Mouse (Mus musculus) hindbrain, embryonic 15.5 days (tissue): ENCODE data around the gene Dcbld2. TPM values are rescaled to one million over a fixed set of nuclear protein-coding genes. Genes with fewer than 3 reads are reported as not detected.
A peak's percentile ranks its signal among the peaks of the same experiment; 100 is the strongest.

Experiments
- ATAC-seq: fragments of 200-750 bp; cut with Nextera tagmentation; 2 replicates; pipeline ENCODE4 v1.8.0; 2017; ENCODE audit warnings: low read depth, moderate number of reproducible peaks, moderate TSS enrichment; ENCODE audit not compliant: low FRiP score
- H3K27ac ChIP-seq: fragments of 300-500 bp; sonication (generic); replicated peaks from 2 replicates; pipeline ENCODE4 v1.5.1; 2015; ENCODE audit warnings: mild to moderate bottlenecking, inconsistent platforms
- H3K27me3 ChIP-seq: fragments of 300-500 bp; sonication (generic); 2 replicates; pipeline ENCODE4 v1.6.1; 2015; ENCODE audit warnings: control low read depth, inconsistent platforms
- H3K36me3 ChIP-seq: fragments of 300-500 bp; sonication (generic); 2 replicates; pipeline ENCODE4 v1.6.1; 2015; ENCODE audit warnings: control low read depth, inconsistent platforms
- H3K4me1 ChIP-seq: fragments of 300-500 bp; sonication (generic); replicated peaks from 2 replicates; pipeline ENCODE4 v1.6.1; 2015; ENCODE audit warnings: control low read depth, inconsistent platforms
- H3K4me2 ChIP-seq: fragments of 300-500 bp; sonication (generic); 2 replicates; pipeline ENCODE4 v1.6.1; 2015; ENCODE audit warnings: moderate library complexity, mild to moderate bottlenecking, inconsistent platforms
- H3K4me3 ChIP-seq: fragments of 300-500 bp; sonication (generic); 2 replicates; pipeline ENCODE4 v1.5.1; 2015; ENCODE audit warnings: mild to moderate bottlenecking, inconsistent platforms
- H3K9ac ChIP-seq: fragments of 300-500 bp; sonication (generic); 2 replicates; pipeline ENCODE4 v1.6.1; 2015; ENCODE audit warnings: inconsistent platforms
- H3K9me3 ChIP-seq: fragments of 300-500 bp; sonication (generic); 2 replicates; pipeline ENCODE4 v1.6.1; 2016; ENCODE audit warnings: control low read depth, inconsistent platforms
- WGBS: fragments of 180-500 bp; shearing (Covaris S2); methylation state at CpG from one replicate; pipeline ENCODE4 v1.1.7; 2015; 5-methylcytosine and 5-hydroxymethylcytosine counted together
- polyA plus RNA-seq: library from polyadenylated mRNA; unstranded; fragments of >200 nt; fragmentation: Nextera tagmentation; extraction: Ambion mirVana; gene quantifications from 2 replicates; pipeline ENCODE4 v1.2.1, GENCODE M21; 2015

Gene Dcbld2
- 8.1 and 8.2 TPM in 2 replicates for polyA plus RNA-seq

- ATAC-seq = peak; percentile 100
- Histone ChIP-seq H3K9me3 (no peaks in the 10 kb centered on the region), H3K27ac (peak within 1 kb of the TSS; percentile 88), H3K27me3 (no peaks in the 10 kb centered on the region), H3K4me3 (peak within 1 kb of the TSS; percentile 92), H3K4me2 (peak within 1 kb of the TSS; percentile 77), H3K4me1 (peaks cover 19% of the 10 kb centered on the region), H3K36me3 (no peaks in the 10 kb centered on the region), H3K9ac (peak within 1 kb of the TSS; percentile 75)
- under 1% methylated on average over 32 of the region's 32 CpGs for WGBS
These were observed at the start of gene Dcbld2 for GRCm38 (mm10) chr16:58408062-58408486. Dcbld2 (plus strand) TSS chr16:58408443.

- ATAC-seq = no peak
- no peaks in the 10 kb centered on the region for H3K36me3 ChIP-seq
These were observed 31.1 kb upstream of the Dcbld2 start for GRCm38 (mm10) chr16:58377170-58377569.

GRCm38 (mm10) chr16:58377756-58378503 lies 30.3 kb upstream of the Dcbld2 start:
- no peak overlapping the region for H3K4me3 ChIP-seq
- no peak overlapping the region for H3K9ac ChIP-seq
- no peaks in the 10 kb centered on the region for H3K36me3 ChIP-seq
- H3K27ac ChIP-seq = no peak overlapping the region
- H3K4me1 ChIP-seq = no peaks in the 10 kb centered on the region
- 69% methylated on average over 13 of the region's 13 CpGs for WGBS
- no peaks in the 10 kb centered on the region for H3K27me3 ChIP-seq
- no peak for ATAC-seq
- H3K9me3 ChIP-seq = no peaks in the 10 kb centered on the region
- no peak overlapping the region for H3K4me2 ChIP-seq

More at GRCm38 (mm10) chr16:58377170-58377569, 31.1 kb upstream of the Dcbld2 start:
- H3K9me3 ChIP-seq = no peaks in the 10 kb centered on the region
- H3K4me1 ChIP-seq = no peaks in the 10 kb centered on the region
- no peak overlapping the region for H3K4me2 ChIP-seq
- no peak overlapping the region for H3K9ac ChIP-seq
- H3K27me3 ChIP-seq = no peaks in the 10 kb centered on the region
- no peak overlapping the region for H3K27ac ChIP-seq
- no peak overlapping the region for H3K4me3 ChIP-seq
- 41% methylated on average over 1 of the region's 1 CpGs for WGBS

GRCm38 (mm10) chr16:58386241-58386757 lies 21.9 kb upstream of the Dcbld2 start:
- H3K9me3 ChIP-seq = no peaks in the 10 kb centered on the region
- 86% methylated on average over 4 of the region's 4 CpGs for WGBS
- H3K9ac ChIP-seq = no peak overlapping the region
- no peaks in the 10 kb centered on the region for H3K4me1 ChIP-seq
- no peaks in the 10 kb centered on the region for H3K27me3 ChIP-seq
- H3K4me2 ChIP-seq = no peak overlapping the region
- no peaks in the 10 kb centered on the region for H3K36me3 ChIP-seq
- H3K4me3 ChIP-seq = no peak overlapping the region
- H3K27ac ChIP-seq = no peak overlapping the region
- no peak for ATAC-seq

- no peaks in the 10 kb centered on the region for H3K9me3 ChIP-seq
- H3K4me2 ChIP-seq = peak overlapping the region; percentile 33; the same call in 1 of the 2 replicates
- H3K36me3 ChIP-seq = no peaks in the 10 kb centered on the region
- ATAC-seq = no peak
- H3K27ac ChIP-seq = no peak overlapping the region
- H3K4me1 ChIP-seq = no peaks in the 10 kb centered on the region
- H3K9ac ChIP-seq = no peak overlapping the region
- no peak overlapping the region for H3K4me3 ChIP-seq
- no peaks in the 10 kb centered on the region for H3K27me3 ChIP-seq
- 12% methylated on average over 7 of the region's 7 CpGs for WGBS
These were observed 19.0 kb upstream of the Dcbld2 start for GRCm38 (mm10) chr16:58389143-58389755.

GRCm38 (mm10) chr16:58393036-58393435 lies 15.2 kb upstream of the Dcbld2 start:
- Histone ChIP-seq H3K4me1 (no peaks in the 10 kb centered on the region), H3K4me2 (no peak overlapping the region), H3K9ac (no peak overlapping the region), H3K4me3 (no peak overlapping the region), H3K27ac (no peak overlapping the region), H3K9me3 (no peaks in the 10 kb centered on the region), H3K36me3 (no peaks in the 10 kb centered on the region), H3K27me3 (no peaks in the 10 kb centered on the region)
- no peak for ATAC-seq
- 93% methylated on average over 3 of the region's 3 CpGs for WGBS

GRCm38 (mm10) chr16:58394156-58394555 lies 14.1 kb upstream of the Dcbld2 start:
- no peaks in the 10 kb centered on the region for H3K27me3 ChIP-seq
- no peak overlapping the region for H3K9ac ChIP-seq
- WGBS = 87% methylated on average over 5 of the region's 5 CpGs
- H3K4me1 ChIP-seq = no peaks in the 10 kb centered on the region
- no peaks in the 10 kb centered on the region for H3K36me3 ChIP-seq
- H3K9me3 ChIP-seq = no peaks in the 10 kb centered on the region
- ATAC-seq = no peak
- no peak overlapping the region for H3K4me3 ChIP-seq
- H3K4me2 ChIP-seq = no peak overlapping the region
- no peak overlapping the region for H3K27ac ChIP-seq

- Histone ChIP-seq H3K9ac (no peak overlapping the region), H3K4me2 (no peak overlapping the region), H3K9me3 (no peaks in the 10 kb centered on the region), H3K4me3 (no peak overlapping the region), H3K27ac (no peak overlapping the region), H3K36me3 (no peaks in the 10 kb centered on the region), H3K27me3 (no peaks in the 10 kb centered on the region), H3K4me1 (no peaks in the 10 kb centered on the region)
- ATAC-seq = no peak
- WGBS = 90% methylated on average over 3 of the region's 3 CpGs
These were observed 9.6 kb upstream of the Dcbld2 start for GRCm38 (mm10) chr16:58398604-58399003.

GRCm38 (mm10) chr16:58401079-58401478 lies 7.2 kb upstream of the Dcbld2 start:
- Histone ChIP-seq H3K27me3 (no peaks in the 10 kb centered on the region), H3K9me3 (no peaks in the 10 kb centered on the region), H3K9ac (no peak overlapping the region), H3K36me3 (no peaks in the 10 kb centered on the region), H3K4me1 (no peaks in the 10 kb centered on the region), H3K27ac (no peak overlapping the region), H3K4me2 (no peak overlapping the region), H3K4me3 (no peak overlapping the region)
- WGBS = 49% methylated on average over 2 of the region's 2 CpGs
- ATAC-seq = no peak

- no peak overlapping the region for H3K4me2 ChIP-seq
- H3K9ac ChIP-seq = no peak overlapping the region
- no peaks in the 10 kb centered on the region for H3K9me3 ChIP-seq
- peaks cover 10% of the 10 kb centered on the region for H3K4me1 ChIP-seq
- ATAC-seq = no peak
- H3K27ac ChIP-seq = no peak overlapping the region
- H3K36me3 ChIP-seq = no peaks in the 10 kb centered on the region
- H3K27me3 ChIP-seq = no peaks in the 10 kb centered on the region
- no peak overlapping the region for H3K4me3 ChIP-seq
- WGBS = 40% methylated on average over 7 of the region's 7 CpGs
These were observed 3.6 kb upstream of the Dcbld2 start for GRCm38 (mm10) chr16:58404665-58405064.

- ATAC-seq = no peak
- Histone ChIP-seq H3K9me3 (no peaks in the 10 kb centered on the region), H3K27me3 (no peaks in the 10 kb centered on the region), H3K4me1 (peaks cover 13% of the 10 kb centered on the region), H3K36me3 (no peaks in the 10 kb centered on the region), H3K4me2 (no peak overlapping the region), H3K9ac (no peak overlapping the region), H3K4me3 (no peak overlapping the region), H3K27ac (no peak overlapping the region)
- 83% methylated on average over 4 of the region's 4 CpGs for WGBS
These were observed 3.0 kb upstream of the Dcbld2 start for GRCm38 (mm10) chr16:58405271-58405670.
